Mouse (Mus musculus) right cerebral cortex, adult 18-20 months (tissue): ENCODE measurements around the gene Usp42.
A peak's percentile ranks its signal among the peaks of the same experiment; 100 is the strongest.

Experiments used
- DNase-seq: peaks from one replicate; pipeline ENCODE4 v3.0.0; 2022; ENCODE audit warnings: mixed read lengths

Gene Usp42

GRCm38 (mm10) chr5:143687589-143687988 lies 44.5 kb downstream of the Usp42 start:
- DNase-seq = no peak

DNA sequence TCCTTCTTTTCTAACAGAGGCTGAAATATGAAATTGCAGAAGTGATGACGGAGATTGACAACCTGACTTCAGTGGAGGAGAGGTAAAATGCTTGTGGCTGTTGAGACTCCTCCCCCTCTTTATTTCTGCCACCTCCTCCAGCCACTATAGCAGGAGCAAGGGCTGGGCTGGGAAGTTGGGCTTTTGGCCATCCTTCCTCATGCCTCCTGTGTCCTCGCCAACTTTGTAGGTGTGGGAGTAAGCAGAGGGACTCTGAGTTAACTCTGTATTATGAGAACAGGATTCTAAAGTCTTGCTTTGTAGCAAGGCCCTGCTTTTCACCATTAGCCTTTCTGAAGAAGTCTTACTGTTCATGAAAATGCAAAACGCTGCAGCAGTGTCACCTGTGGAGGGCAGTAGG lies 45.6 kb downstream of the Usp42 start:
- DNase-seq = peak; percentile 37

DNA sequence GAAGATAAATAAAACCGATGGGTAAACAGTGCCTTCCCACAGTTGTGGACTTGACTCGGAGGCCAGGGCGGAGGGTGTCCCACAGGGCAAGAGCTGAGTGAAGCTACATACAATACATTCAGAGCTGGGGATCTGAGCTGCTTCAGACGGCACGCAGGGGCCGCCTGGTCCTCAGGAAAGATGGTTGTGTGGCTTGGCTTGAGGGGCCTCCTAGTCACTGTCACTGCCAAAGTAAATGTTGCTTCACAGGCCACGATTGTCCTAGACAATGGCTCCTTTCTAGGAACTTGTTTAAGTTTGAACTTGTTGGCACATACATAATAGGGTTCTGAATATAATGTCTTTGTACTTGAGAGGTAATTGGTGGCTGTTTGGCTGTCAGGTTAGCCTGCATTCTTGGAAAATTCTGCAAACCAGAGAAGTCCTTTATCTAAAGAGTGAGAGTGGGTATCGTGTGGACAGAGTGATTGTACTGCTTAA lies 47.1 kb downstream of the Usp42 start:
- DNase-seq = no peak

DNA sequence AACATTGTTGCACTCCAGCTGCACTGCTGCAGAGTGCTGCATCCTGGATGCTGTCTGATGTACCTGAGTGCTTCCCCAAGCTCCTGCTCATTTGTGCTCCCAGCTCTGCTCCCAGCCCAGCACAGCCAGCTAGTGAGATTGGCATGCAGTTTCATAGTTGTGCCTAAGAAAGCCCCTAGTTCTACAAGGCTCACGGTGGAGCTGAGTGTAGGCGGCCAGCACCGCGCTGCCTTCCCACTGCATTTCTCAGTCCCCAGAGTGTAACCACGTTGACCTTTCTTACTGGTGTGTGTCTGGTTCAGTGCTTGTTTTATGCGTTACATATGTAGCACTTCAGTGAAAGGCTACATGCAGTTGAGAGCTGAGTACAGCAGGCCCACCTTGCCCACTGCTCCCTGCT lies 48.4 kb downstream of the Usp42 start:
- DNase-seq = no peak

- no peak for DNase-seq
Observed at GRCm38 (mm10) chr5:143679654-143680053, 52.4 kb downstream of the Usp42 start.

DNA sequence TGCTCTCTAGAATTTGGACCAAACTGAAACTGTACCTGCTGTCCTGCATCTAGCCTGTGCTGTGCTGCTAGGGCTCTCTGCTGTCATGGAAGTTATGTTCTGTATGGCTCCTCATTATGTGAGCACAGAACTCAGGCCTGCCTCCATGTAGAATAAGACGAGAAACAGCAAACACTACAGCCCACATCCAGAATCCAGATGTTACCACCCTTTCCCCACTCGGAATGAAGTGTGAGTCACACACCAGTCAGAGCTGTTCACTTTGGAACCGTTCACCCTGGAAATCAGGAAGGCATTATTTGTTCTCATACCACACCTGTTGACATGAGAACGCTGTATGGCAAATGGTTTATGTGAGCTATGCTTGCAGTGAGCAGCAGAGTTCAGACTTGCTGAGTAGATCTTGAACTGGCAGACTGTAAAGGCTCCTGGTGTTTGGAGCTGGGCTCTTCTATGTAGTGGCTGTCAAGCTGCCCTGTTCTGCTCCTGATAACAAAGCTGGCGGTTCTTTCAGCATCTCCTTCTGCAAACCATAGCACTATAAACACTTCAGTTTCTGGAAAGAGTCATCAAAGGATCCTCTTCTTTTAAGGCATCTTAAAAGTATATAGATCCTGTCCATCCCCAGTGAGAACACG lies 53.3 kb downstream of the Usp42 start:
- no peak for DNase-seq

GRCm38 (mm10) chr5:143677363-143677762 lies 54.7 kb downstream of the Usp42 start:
- no peak for DNase-seq

DNA sequence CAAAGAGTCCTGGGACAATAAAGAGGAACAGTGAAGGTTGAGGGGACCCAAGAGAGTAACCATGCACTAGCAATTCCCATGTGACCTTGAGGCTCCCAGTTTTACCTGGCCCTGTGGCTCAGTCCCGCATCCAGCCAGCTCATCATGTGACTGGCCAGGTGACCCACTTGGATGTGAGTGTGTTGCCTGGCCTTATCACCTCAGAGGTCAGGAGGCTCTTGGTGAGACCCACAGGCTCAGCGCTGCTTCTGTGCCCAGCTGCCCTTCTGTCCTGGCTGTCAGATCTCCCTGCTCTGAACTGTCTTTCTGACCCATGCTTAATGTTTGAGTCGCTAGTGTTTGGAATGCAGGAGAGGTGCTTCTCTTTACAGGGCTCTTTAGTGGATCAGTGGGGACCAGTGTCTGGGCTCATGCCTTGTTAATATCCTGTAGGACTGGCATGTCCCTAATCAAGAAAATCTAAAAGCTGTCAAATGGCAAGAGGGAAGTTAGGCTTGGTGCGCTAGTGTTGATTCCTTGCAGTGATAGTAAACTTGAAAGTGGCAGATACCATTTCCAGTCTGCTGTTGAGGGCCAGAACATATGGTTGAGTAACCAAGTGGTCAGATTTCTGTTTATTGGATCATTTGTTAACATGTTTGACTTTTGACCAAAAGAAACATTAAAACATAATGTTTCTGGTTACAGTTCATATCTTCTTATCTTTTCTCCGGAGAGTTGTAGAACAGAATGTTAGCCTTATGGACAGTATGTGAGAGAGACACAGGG lies 55.7 kb downstream of the Usp42 start:
- DNase-seq = no peak

GRCm38 (mm10) chr5:143674576-143674975 lies 57.5 kb downstream of the Usp42 start:
- no peak for DNase-seq

- peak; percentile 36 for DNase-seq
Observed at GRCm38 (mm10) chr5:143670740-143671415, 61.2 kb downstream of the Usp42 start.

GRCm38 (mm10) chr5:143669839-143670238 lies 62.2 kb downstream of the Usp42 start:
- no peak for DNase-seq

DNA sequence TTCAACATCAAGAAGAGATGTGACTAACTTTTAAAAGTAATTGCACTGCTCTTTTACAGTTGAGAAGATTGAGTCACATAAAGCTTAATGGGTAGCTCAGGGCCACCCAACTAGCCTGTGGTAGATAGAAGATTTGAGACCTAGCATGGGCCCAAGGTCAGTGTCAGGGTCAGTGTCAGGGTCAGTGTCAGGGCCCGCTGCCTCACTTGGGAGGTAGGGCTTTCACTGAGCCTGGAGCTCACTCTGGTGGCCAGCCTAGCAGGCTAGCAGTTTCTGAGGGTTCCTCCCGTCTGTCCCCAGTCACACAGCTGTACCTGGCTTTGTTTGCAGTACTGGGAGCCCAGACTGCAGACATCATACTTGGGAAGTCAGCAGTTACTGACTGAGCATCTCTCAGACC lies 62.7 kb downstream of the Usp42 start:
- DNase-seq = no peak

DNA sequence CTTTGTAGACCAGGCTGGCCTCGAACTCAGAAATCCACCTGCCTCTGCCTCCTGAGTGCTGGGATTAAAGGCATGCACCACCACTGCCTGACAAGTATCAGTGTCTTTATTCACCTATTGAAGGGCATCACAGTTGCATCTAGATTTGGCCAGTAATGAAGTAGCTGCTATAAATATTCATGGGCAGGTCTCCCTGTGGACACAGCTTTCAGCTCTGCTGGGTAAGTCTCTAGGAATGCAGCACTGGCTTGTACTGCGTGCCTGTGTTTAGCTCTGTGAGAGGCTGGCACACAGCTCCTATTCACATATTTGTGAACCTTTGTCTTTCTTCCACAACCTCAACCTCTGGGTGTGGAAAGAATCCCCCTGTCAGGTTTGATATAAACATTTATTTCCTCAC lies 63.2 kb downstream of the Usp42 start:
- DNase-seq = no peak

DNA sequence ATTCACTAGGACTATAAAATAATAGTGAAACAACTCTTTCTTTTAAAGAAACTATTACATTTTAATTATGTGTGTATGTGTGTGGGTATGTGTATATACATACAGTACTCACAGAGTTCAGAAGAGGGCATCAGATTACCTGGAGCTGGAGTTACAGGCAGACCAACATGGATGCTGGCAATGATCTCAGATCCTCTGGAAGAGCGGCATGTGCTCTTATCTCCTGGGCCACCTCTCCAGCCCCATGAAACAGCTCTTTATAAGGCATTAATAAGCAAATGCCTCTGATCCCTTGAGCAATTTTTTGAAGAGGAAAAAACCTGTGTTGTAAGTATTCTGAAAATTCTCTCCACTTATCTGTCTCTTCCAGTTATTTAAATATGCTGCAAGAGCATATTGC lies 66.1 kb downstream of the Usp42 start:
- DNase-seq = no peak

GRCm38 (mm10) chr5:143665561-143665960 lies 66.5 kb downstream of the Usp42 start:
- no peak for DNase-seq

DNA sequence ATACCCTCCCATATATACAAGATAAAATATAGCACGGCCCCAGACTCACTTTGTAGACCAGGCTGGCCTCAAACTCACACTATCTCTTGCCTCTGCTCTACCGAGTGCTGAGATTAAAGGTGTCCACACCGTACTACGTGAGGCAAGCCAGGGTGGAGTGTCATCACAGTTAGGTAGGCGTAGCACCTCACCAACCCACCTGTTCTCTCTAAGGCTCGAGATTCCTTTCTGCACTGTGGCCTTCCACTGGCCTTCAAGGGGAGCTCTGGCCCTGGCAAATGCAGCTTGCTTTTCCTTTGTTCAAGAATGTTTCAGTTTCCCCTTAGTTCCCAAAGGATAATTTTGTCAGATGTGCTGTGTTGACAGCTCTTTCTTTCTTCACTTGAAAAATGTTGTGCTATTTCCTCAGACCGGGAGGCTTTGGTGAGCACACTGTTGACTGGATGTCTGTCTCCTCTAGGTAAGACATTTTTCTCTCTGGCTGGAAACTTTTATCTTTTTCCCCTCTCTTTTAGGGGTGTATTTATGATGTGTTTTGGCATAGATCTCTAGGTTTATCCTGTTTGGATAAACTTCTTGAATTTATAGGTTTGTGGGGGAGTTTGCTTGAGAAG lies 68.9 kb downstream of the Usp42 start:
- no peak for DNase-seq
